Mouse (Mus musculus): ENCODE measurements around the gene Kif27.

Kif27 gene

GRCm38 (mm10) chr13:58364353-58365175 is 5.6 kb upstream of the Kif27 start:
- DNase-seq (ENCODE audit: low read depth, low spot score) = no peak

GRCm38 (mm10) chr13:58359304-58359653 is 357 bp upstream of the Kif27 start:
- DNase-seq (ENCODE audit: low read depth, low spot score) = no peak

- no peak for DNase-seq (ENCODE audit: low read depth, low spot score)
Measured at GRCm38 (mm10) chr13:58352996-58353395, 5.9 kb downstream of the Kif27 start.

- DNase-seq (ENCODE audit: low read depth, low spot score) = no peak
Measured at GRCm38 (mm10) chr13:58350606-58351005, 8.3 kb downstream of the Kif27 start.

GRCm38 (mm10) chr13:58344505-58344904 is 14.4 kb downstream of the Kif27 start:
- no peak for DNase-seq (ENCODE audit: low read depth, low spot score)

GRCm38 (mm10) chr13:58337456-58337855 is 21.5 kb downstream of the Kif27 start:
- DNase-seq (ENCODE audit: low read depth, low spot score) = no peak

- DNase-seq (ENCODE audit: low read depth, low spot score) = no peak
Measured at GRCm38 (mm10) chr13:58334116-58334515, 24.8 kb downstream of the Kif27 start.

- DNase-seq (ENCODE audit: low read depth, low spot score) = no peak
Measured at GRCm38 (mm10) chr13:58317768-58318167, 41.2 kb downstream of the Kif27 start.

- no peak for DNase-seq (ENCODE audit: low read depth, low spot score)
Measured at GRCm38 (mm10) chr13:58314991-58315390, 43.9 kb downstream of the Kif27 start.

GRCm38 (mm10) chr13:58313758-58314157 is 45.2 kb downstream of the Kif27 start:
- no peak for DNase-seq (ENCODE audit: low read depth, low spot score)

- DNase-seq (ENCODE audit: low read depth, low spot score) = no peak
Measured at GRCm38 (mm10) chr13:58311351-58311750, 47.6 kb downstream of the Kif27 start.

- no peak for DNase-seq (ENCODE audit: low read depth, low spot score)
Measured at GRCm38 (mm10) chr13:58309499-58309898, 49.4 kb downstream of the Kif27 start.

GRCm38 (mm10) chr13:58307453-58307852 is 51.5 kb downstream of the Kif27 start:
- DNase-seq (ENCODE audit: low read depth, low spot score) = no peak

GRCm38 (mm10) chr13:58305230-58305629 is 53.7 kb downstream of the Kif27 start:
- DNase-seq (ENCODE audit: low read depth, low spot score) = no peak

- DNase-seq (ENCODE audit: low read depth, low spot score) = no peak
Measured at GRCm38 (mm10) chr13:58302421-58303145, 56.3 kb downstream of the Kif27 start.

- DNase-seq (ENCODE audit: low read depth, low spot score) = no peak
Measured at GRCm38 (mm10) chr13:58301961-58302360, 57.0 kb downstream of the Kif27 start.

GRCm38 (mm10) chr13:58298756-58299155 is 60.2 kb downstream of the Kif27 start:
- DNase-seq (ENCODE audit: low read depth, low spot score) = no peak

- DNase-seq (ENCODE audit: low read depth, low spot score) = no peak
Measured at GRCm38 (mm10) chr13:58295582-58295981, 63.3 kb downstream of the Kif27 start.

GRCm38 (mm10) chr13:58292811-58293210 is 66.1 kb downstream of the Kif27 start:
- no peak for DNase-seq (ENCODE audit: low read depth, low spot score)

GRCm38 (mm10) chr13:58289308-58289707 is 69.6 kb downstream of the Kif27 start:
- no peak for DNase-seq (ENCODE audit: low read depth, low spot score)

GRCm38 (mm10) chr13:58287822-58288221 is 71.1 kb downstream of the Kif27 start:
- peak; percentile 80 for DNase-seq (ENCODE audit: low read depth, low spot score)

- DNase-seq (ENCODE audit: low read depth, low spot score) = no peak
Measured at GRCm38 (mm10) chr13:58283466-58283865, 75.5 kb downstream of the Kif27 start.

- no peak for DNase-seq (ENCODE audit: low read depth, low spot score)
Measured at GRCm38 (mm10) chr13:58281936-58282335, 77.0 kb downstream of the Kif27 start.
